Mouse (Mus musculus) layer of hippocampus, adult 11-12 months (tissue): ENCODE data around the gene Ttc28.
A peak's percentile ranks its signal among the peaks of the same experiment; 100 is the strongest.

ENCODE experiments used
- DNase-seq: peaks from one replicate; pipeline ENCODE4 v3.0.0; 2022; ENCODE audit warnings: low spot score

Gene Ttc28

DNA sequence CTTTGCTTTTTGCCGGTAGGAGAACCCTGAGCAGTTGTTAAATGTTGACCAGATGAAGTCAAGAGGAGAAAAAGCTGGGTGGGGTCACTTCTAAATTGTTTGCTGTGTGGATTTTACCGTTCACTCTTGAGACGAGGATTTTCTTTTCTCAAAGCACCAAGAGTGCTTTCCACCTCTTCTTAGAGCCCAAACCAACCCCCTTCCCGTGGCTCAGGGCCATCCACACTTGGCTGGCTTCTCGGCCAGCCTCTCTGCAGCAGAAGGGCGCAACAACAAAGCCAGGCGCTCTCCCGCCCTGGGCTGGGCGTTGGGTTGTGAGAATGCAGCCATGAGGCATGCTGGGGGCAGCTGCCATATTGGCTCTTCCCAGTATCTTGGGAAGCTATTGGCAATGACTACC lies 170.5 kb downstream of the Ttc28 start:
- no peak for DNase-seq

- no peak for DNase-seq
These were observed 174.8 kb downstream of the Ttc28 start for GRCm38 (mm10) chr5:111054380-111054779.

DNA sequence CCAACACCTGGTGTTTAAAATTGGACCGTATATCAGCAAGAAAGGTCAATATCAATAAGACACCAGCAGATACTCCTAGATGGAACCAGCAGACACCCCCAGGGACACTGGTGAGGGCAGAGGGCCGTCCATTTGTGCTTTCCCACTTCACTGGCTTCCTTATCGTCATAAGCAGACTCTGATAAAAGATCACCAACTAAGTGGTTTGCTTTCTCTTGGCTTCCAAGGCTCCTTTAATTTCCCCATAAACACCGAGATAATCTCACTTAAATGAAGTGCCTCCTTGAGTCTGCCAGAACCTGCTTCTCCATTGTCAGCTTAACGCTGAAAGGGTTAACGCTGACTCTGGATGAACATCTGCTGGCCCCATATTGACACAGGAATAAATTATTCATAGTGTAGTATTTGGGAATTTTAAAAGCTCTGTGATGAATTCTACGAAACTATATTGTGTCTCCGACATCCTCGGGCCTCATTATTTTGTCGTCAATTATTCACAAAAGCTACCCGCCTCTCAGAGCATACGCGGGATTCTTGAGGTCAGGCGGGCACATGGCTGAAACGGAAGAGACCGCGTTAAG lies 175.3 kb downstream of the Ttc28 start:
- DNase-seq: no peak

- no peak for DNase-seq
These were observed 175.9 kb downstream of the Ttc28 start for GRCm38 (mm10) chr5:111055507-111055906.

DNA sequence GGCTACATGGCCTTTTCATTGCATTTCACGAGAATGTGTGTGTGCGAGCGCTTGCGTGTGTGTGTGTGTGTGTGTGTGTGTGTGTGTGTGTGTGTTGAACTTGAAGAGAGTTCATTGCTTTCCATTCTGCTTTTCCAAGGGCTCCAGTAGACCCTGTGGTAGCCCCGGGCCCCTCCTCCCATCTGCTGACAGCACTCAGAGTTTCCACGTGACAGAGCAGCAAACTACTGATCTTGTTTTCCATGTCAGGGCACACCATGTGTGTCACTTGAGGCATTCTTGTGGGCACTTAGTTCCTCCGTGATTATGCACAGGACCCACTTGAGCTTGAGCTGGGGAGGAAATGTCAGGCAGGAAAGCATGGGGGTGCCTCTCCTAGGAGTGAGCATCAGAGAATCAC lies 177.5 kb downstream of the Ttc28 start:
- DNase-seq: no peak

- DNase-seq: peak; percentile 35
These were observed 179.0 kb downstream of the Ttc28 start for GRCm38 (mm10) chr5:111058401-111059139.

- DNase-seq: peak; percentile 42
These were observed 179.7 kb downstream of the Ttc28 start for GRCm38 (mm10) chr5:111059140-111059921.

GRCm38 (mm10) chr5:111060246-111060745 lies 180.7 kb downstream of the Ttc28 start:
- DNase-seq: no peak

DNA sequence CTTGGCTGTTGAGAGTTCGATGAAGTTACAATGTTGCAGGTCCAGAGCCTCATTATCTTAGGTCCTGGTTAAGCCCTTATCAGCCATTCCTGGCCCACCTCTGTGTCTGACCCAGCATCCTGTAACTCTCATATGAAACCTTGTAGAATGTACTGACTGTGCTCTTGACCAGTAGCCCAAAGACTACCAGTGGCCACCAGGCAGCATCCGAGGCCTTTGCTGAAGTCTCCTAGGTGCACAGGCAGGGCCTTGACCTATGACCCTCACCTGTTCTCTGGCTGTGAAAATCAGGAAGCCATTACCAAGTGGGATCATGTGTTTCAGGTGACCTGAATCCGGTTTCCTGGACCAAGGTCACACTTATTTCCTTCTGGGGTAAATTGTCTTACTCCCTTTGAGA lies 183.6 kb downstream of the Ttc28 start:
- no peak for DNase-seq

DNA sequence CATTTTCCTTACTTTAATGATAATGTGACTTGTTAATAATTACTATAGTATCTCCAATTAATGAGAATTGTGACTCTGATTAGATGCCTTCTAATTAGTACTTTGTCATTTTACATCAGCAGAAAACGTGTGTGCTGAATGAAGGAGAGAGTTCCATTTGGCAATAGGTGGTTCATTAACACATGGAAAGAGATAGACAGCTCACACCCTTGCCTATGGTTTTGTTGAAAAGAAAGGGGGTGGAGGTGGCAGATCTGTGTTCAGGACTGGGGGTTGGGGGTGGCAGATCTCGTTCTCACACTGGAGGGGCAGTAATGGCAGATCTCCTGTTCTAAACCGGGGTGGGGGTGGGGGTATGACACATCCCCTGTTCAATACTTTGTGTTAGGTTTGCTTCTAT lies 184.4 kb downstream of the Ttc28 start:
- no peak for DNase-seq

DNA sequence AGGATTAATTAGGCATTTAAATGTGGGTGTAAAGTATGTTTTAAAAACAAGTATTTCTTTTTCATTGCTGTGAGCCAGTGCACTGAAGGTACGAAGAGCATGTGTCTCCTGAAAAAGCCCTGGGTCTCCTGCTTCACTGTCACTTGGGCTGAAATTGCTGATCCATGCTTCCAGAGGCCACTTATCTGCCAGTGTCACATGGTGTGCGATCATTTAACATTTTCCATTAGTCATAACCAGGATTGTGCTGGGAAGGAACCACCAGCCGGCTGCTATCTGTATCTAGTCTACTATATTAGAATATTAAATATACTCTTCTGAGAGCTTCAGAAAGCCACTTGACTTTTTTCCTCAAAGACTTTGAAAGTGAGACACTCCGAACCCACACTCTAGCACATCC lies 186.2 kb downstream of the Ttc28 start:
- no peak for DNase-seq

- no peak for DNase-seq
These were observed 189.9 kb downstream of the Ttc28 start for GRCm38 (mm10) chr5:111069503-111069902.

DNA sequence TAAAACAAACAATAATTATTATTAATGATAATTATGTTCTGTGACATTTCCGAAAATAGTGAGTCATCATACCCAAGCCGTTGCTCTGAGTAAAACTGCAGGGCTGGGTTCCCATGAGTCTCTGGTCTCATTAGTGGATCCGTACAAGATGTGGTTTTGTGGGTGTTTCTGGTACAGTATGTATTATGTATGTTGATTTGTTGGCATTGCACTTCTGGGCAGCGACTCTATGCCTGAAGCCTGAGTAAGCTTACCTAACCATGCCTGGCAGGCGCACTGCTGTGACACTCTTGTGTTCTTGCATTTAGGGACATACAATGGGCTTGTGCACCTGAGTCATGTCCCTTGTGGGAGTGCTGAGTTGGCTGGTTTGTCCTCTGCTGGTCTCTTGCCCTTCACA lies 190.3 kb downstream of the Ttc28 start:
- DNase-seq: no peak

DNA sequence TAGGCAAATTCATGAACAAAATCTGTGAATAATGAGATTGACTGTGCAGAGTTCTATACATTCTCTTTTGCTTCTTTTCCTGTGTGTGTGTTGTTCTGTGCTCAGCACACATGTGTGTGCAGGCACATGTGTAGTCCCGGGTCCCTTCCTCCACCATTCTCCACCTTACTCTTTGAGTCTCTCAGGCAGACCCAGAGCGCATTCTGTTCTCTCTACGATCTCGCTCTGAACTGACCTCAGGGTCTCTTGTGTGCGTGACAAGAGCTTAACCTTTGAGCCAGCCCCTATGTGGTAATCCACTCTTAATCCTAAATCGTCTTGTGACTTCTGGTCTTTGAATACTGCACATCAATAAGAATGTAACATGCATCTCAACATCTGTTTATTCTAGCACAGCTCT lies 190.8 kb downstream of the Ttc28 start:
- DNase-seq: no peak

DNA sequence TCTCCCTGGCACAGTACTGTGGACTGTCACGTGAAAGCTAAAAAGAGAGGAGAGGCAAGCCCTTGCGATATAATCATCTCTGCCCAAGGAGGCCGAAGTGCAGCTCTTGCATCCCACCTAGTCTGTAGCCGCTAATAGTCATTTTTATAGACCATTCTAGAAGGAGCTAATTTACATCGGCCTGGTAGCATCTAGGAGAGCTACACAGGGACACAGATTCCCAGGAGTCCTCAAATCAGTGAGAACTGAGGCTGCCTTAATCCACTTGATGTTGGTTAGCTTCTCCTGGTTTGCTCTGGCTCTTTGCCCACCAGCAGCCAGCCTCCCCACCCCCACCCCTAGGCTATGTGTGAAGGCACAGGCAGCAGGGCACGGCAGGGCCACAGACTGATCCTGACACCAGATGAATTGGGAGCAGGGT lies 193.7 kb downstream of the Ttc28 start:
- DNase-seq: no peak

DNA sequence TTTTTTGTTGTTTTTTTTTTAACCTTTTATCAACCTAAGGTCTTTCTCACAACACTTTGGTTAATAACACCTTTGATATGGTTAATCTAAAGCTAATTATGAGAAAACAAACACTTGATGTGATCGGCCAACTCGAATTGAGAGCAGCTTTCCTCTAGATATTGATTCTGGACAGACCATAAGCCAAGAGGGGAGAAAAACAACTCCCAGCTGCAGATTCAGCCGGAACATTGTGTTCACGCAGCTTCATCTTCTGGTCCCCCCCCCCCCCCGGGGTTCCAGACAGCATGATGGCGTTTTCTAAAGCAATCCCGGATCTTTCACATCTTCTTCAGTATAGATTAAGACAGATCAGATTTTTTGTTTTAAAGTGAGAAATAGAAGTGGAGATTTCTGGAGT lies 194.4 kb downstream of the Ttc28 start:
- no peak for DNase-seq

DNA sequence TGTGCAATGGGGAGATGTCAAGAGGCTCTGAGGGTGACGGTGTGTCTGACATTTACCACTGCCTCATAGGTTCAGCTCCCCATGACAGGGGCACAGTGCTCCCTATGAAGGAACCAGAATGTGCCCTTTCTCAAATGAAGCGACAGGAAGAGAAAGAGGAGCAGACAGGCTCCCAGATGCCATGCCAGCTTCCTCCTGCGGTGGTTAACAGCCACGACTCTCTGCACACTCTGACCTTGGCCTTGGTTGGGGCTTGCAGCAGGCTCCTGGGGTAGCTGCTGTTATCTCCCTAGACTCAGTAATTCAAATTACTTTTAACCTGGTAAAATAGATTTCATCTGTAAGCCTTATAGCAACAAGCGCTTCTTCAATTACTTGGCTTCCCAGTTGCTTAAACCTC lies 196.2 kb downstream of the Ttc28 start:
- DNase-seq: no peak

DNA sequence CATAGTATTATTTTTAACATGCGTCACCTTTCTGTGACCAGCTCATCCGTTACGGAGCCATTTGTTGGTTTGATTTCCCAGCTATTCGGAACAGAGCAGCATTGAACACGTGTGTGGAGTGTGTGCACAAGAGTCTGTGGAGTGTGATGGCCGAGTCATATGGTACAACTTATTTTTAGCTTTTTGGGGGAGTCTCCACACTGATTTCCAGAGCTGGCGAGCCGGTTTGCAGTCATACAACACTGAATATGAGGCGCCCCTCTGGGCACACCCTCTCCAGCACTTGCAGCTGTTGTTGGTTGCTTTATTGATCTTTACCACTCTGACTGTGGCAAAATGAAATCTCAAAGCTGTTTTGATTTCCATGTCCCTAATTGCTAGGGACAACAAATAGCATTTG lies 197.7 kb downstream of the Ttc28 start:
- no peak for DNase-seq

DNA sequence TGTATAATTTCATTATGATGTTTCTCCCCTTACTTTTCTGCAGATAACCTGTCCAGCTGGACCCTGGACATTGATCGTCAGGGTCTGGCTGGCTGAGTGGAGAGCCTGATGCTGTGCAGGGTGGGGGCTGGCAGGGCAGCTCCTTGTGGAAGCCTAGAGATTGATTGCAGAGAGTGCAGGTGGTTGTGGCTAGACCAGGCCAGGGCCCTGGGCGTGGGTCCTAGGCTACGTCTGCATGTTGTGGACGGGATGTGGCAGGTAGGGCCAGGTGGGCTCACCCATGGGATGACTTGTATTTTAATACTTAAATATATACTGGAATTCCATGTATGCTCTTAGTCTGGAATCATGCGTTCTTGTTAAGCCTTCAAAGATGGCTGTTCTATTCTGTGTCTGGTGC lies 201.0 kb downstream of the Ttc28 start:
- no peak for DNase-seq

- DNase-seq: no peak
These were observed 206.2 kb downstream of the Ttc28 start for GRCm38 (mm10) chr5:111085849-111086248.

DNA sequence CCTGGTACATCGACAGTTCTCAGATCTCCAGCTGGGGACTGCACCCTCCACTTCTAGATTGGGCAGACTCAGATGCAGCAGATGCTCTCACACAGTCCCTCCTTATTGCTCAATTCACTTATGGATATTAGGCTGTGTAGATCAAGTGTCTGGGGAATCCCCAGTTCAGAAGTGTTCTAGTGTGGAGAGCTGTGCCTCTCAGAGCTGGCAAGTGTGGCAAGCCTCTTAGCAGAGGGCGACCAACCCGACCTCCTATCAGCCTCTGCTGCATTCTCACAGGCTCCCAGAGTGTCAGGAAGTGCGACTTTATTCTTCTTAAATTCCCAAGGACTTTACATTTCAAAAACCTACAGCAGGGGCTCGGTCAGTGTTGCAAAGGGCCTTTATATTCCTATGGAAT lies 217.1 kb downstream of the Ttc28 start:
- DNase-seq: no peak

- no peak for DNase-seq
These were observed 217.9 kb downstream of the Ttc28 start for GRCm38 (mm10) chr5:111097233-111098160.
